Mouse (Mus musculus) lung, adult 2 months (tissue): Measurements from ENCODE around the gene Use1.
A peak's percentile ranks its signal among the peaks of the same experiment; 100 is the strongest.

ENCODE experiments used
- CTCF ChIP-seq: fragments of 200-500 bp; IDR thresholded peaks from 2 replicates; pipeline ENCODE4 v1.5.1; 2011; ENCODE audit warnings: mild to moderate bottlenecking, low read length, control low read depth; ENCODE audit not compliant: insufficient read depth
- POLR2A ChIP-seq: fragments of 200-500 bp; IDR thresholded peaks from 2 replicates; pipeline ENCODE4 v1.6.1; 2011; ENCODE audit warnings: low read depth, mild to moderate bottlenecking, control low read depth, low read length, borderline replicate concordance; ENCODE audit errors: extremely low read depth

DNA sequence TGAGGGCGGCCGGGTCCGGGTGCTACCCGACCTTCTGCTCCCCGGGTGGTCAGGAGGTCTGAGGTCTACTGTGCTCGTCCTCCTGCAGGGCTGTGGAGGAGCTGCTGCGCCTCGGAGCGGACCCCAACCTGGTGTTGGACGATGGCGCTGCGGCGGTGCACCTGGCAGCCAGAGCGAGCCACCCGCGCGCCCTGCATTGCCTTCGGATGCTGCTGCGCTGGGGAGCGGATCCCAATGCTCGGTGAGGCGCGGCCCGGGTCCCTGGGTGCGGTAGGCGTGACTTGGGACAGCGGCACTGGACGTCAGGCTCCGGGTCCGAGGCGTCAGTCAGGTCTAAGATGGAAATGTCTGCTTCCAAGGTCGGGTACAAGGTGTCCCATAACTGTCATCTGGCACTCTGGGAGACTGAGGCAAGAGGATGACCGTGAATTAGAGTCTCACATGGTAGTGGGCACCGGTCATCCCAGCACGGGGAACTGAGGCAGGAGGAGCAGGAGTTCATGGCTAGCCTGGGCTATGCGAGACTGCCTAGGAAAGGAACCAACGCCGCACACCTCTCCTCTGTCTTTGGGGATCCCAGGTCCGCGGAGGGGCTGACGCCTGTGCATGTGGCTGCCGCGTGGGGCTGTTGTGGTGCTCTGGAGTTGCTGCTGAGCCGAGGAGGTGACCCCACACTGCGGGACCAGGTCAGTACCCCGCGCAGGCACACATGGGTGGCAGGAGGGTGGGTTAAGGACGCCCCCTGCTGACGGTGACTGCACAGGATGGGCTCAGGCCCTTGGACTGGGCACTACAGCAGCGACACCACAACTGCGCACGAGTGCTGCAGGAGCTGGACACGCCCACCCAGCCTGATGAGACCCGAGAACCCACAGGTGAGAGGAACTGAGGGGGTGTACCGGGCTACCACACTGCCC lies 39.7 kb downstream of the Use1 start:
- TF ChIP-seq POLR2A = no peak
- peak; percentile 70 for TF ChIP-seq CTCF
